Mouse (Mus musculus) small intestine, adult 2 months (tissue): ENCODE results near the gene D7Ertd443e.

Experiments
- CTCF ChIP-seq: fragments of 200-500 bp; IDR thresholded peaks from 2 replicates; pipeline ENCODE4 v1.5.1; 2012; ENCODE audit warnings: low read depth, mild to moderate bottlenecking, control low read depth, inconsistent platforms, low read length, moderate library complexity, mixed read lengths; ENCODE audit not compliant: insufficient replicate concordance, insufficient read length; ENCODE audit errors: extremely low read depth
- POLR2A ChIP-seq: fragments of 200-500 bp; IDR thresholded peaks from 2 replicates; pipeline ENCODE4 v1.6.1; 2012; ENCODE audit warnings: low read depth, mild to moderate bottlenecking, control low read depth, inconsistent platforms, low read length, moderate library complexity

- no peak for TF ChIP-seq POLR2A
- no peak for TF ChIP-seq CTCF
These were observed 148.7 kb downstream of the D7Ertd443e start for GRCm38 (mm10) chr7:134236727-134237126.
